Mouse (Mus musculus): ENCODE measurements around the gene H2afb1. TPM values are rescaled to one million over a fixed set of nuclear protein-coding genes. Genes with fewer than 3 reads are reported as not detected.
"Not testable (repeated sequence)": the region's sequence is repeated elsewhere in the genome, so short reads cannot be mapped to it uniquely, and the experiment has no call there.

Gene H2afb1
- not detected in 2 replicates for polyA plus RNA-seq (2015; fragmentation: Nextera tagmentation; extraction: Ambion mirVana)

GRCm38 (mm10) chrX:117014457-117014856 is at the start of gene H2afb1:
TSS of gene H2afb1 (plus strand) at chrX:117014757.
- not testable (repeated sequence) for DNase-seq (ENCODE audit: low spot score); H3K27me3 ChIP-seq (replicated peaks; ENCODE audit: insufficient read depth, low read length); H3K27ac ChIP-seq (ENCODE audit: low read length); H3K4me2 ChIP-seq (replicated peaks; ENCODE audit: low read depth, low read length); H3K9me3 ChIP-seq (ENCODE audit: low read length); H3K9ac ChIP-seq (replicated peaks; ENCODE audit: low read depth); H3K36me3 ChIP-seq (ENCODE audit: insufficient read depth, low read length); ATAC-seq; H3K4me3 ChIP-seq (ENCODE audit: low read depth, low read length); H3K4me1 ChIP-seq (ENCODE audit: insufficient read depth, low read depth, low read length)
- 67% methylated on average over 1 of the region's 8 CpGs for WGBS

- no peak overlapping the region for H3K4me2 ChIP-seq (replicated peaks; ENCODE audit: low read depth, low read length)
- DNase-seq (ENCODE audit: low spot score) = no peak
- no peaks in the 10 kb centered on the region for H3K36me3 ChIP-seq (ENCODE audit: insufficient read depth, low read length)
- no peak overlapping the region for H3K27ac ChIP-seq (ENCODE audit: low read length)
- 60% methylated on average over 2 of the region's 2 CpGs for WGBS
- no peak for TF ChIP-seq CTCF (IDR thresholded peaks at IDR 0.05)
- no peak for TF ChIP-seq EP300 (IDR thresholded peaks at IDR 0.05)
- no peaks in the 10 kb centered on the region for H3K27me3 ChIP-seq (replicated peaks; ENCODE audit: insufficient read depth, low read length)
- no peaks in the 10 kb centered on the region for H3K4me1 ChIP-seq (ENCODE audit: insufficient read depth, low read depth, low read length)
- no peak overlapping the region for H3K4me3 ChIP-seq (ENCODE audit: low read depth, low read length)
- H3K9me3 ChIP-seq (ENCODE audit: low read length) = no peaks in the 10 kb centered on the region
- H3K9ac ChIP-seq (replicated peaks; ENCODE audit: low read depth) = no peak overlapping the region
- no peak for ATAC-seq
Observed at GRCm38 (mm10) chrX:117036085-117036484, 21.5 kb downstream of the H2afb1 start.
